Mouse (Mus musculus) spleen, adult 2 months (tissue): ENCODE measurements around the gene 4931428F04Rik. TPM values are rescaled to one million over a fixed set of nuclear protein-coding genes. Genes with fewer than 3 reads are reported as not detected.

Experiments
- DNase-seq, 2 experiments: peaks; one replicate each; pipeline versions ENCODE4 v3.0.0 to v3.0.0-alpha.2; 2012 to 2021; ENCODE audit warnings: low spot score in 2 of 2, low read depth in 1 of 2
- H3K27ac ChIP-seq: fragments of 200-500 bp; 2 replicates; pipeline ENCODE4 v1.5.1; 2012; ENCODE audit warnings: low read length, inconsistent platforms; ENCODE audit not compliant: insufficient read depth
- H3K27me3 ChIP-seq: fragments of 200-500 bp; 2 replicates; pipeline ENCODE4 v1.6.1; 2012; ENCODE audit warnings: mild to moderate bottlenecking, moderate library complexity, low read length, inconsistent platforms; ENCODE audit not compliant: control insufficient read depth, insufficient read depth
- H3K36me3 ChIP-seq: fragments of 200-500 bp; 2 replicates; pipeline ENCODE4 v1.6.1; 2012; ENCODE audit warnings: mild to moderate bottlenecking, low read length, inconsistent platforms; ENCODE audit not compliant: control insufficient read depth, insufficient read depth
- H3K4me1 ChIP-seq: fragments of 200-500 bp; 2 replicates; pipeline ENCODE4 v1.6.1; 2011; ENCODE audit warnings: inconsistent platforms; ENCODE audit not compliant: control insufficient read depth, insufficient read depth, insufficient read length
- H3K4me3 ChIP-seq: fragments of 200-500 bp; 2 replicates; pipeline ENCODE4 v1.5.1; 2011; ENCODE audit warnings: mild to moderate bottlenecking, inconsistent platforms; ENCODE audit not compliant: insufficient read depth, insufficient read length; ENCODE audit errors: extremely low read depth
- CTCF ChIP-seq: fragments of 200-500 bp; IDR thresholded peaks from 2 replicates; pipeline ENCODE4 v1.5.1; 2011; ENCODE audit warnings: mild to moderate bottlenecking, inconsistent platforms; ENCODE audit not compliant: insufficient read depth, insufficient read length, insufficient replicate concordance; ENCODE audit errors: extremely low read depth
- POLR2A ChIP-seq: fragments of 200-500 bp; IDR thresholded peaks from 2 replicates; pipeline ENCODE4 v1.6.1; 2011; ENCODE audit warnings: low read depth, low read length, inconsistent platforms
- WGBS: fragments of 180-500 bp; shearing (Covaris S2); methylation state at CpG from one replicate; pipeline ENCODE4 v1.1.7; 2018; 5-methylcytosine and 5-hydroxymethylcytosine counted together
- polyA plus RNA-seq: library from polyadenylated mRNA; depleted of rRNA; stranded (reverse); fragments of >200 nt; gene quantifications from 2 replicates; pipeline ENCODE4 v1.2.3, GENCODE M21; 2012

4931428F04Rik gene
- polyA plus RNA-seq, 1 experiment: 3.7 TPM

DNA sequence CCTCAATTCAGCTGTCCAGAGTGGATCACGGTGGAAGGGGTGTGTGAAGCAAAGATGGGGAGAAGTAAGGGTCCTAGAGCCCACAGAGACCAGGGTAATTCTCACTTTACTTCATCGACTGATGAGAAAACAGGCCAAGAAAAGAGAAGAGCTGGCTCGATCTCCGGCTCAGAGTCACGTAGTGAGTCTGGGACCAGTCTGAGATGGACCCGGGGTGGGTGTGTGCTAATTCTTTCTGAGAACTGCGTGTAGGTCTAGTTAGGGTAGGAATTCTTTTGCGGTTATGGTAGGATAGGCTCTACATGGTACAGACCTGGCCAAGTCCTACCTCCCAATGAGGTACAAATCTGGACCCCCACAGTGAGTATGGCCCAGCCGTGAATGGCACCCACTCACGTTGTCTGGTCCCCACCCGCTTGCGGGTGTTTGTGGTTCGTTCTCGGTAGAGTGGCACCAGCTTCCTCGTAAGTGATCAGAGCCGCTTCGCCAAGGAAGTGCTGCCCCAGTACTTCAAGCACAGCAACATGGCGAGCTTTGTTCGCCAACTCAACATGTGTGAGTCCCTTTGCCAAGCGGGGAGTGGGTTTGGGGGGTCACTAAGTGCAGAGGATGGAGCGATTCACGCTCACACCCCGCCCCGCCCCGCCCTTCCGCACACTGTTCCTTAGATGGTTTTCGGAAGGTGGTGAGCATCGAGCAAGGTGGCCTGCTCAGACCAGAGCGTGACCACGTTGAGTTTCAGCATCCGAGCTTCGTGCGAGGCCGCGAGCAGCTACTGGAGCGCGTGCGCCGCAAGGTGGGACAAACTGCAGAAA lies 19.4 kb downstream of the 4931428F04Rik start:
- Histone ChIP-seq H3K27me3 (peaks cover 6% of the 10 kb centered on the region; the same call in 1 of the 2 replicates), H3K4me1 (peaks cover 15% of the 10 kb centered on the region), H3K36me3 (peaks cover 4% of the 10 kb centered on the region), H3K27ac (no peak overlapping the region), H3K4me3 (peak overlapping the region; percentile 37; the same call in 1 of the 2 replicates)
- 17% methylated on average over 39 of the region's 39 CpGs for WGBS
- DNase-seq: no peak
- TF ChIP-seq POLR2A: no peak
- TF ChIP-seq CTCF: no peak

DNA sequence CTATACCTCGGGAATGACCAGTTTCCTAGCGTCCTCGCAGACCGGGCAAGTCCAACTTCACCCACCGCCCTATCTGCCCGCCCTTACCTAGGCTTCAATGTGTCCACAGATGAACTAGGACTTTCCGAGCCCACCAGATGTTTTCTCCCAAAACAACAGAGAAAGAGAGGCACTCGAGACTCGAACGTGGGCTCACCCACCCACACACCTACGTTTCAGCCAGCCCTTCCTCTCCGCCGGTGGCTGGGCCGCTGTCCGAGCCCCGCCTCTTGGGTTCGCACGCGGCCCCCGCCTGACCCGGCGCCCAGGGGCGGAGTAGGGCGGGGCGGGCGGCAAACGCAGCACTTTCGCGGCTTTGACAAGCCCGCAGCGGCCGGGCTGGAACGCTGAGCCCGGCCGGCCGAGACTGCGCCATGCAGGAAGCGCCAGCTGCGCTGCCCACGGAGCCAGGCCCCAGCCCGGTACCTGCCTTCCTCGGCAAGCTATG lies 20.2 kb downstream of the 4931428F04Rik start, which contains the start of gene Hsf4:
Hsf4 (plus strand) TSS at position 341 of the 487 bp plus-strand sequence.
- H3K4me1 ChIP-seq: peaks cover 15% of the 10 kb centered on the region
- 0 out of 2 replicates have a peak, but pooled peaks cover 5% of the 10 kb centered on the region for H3K27me3 ChIP-seq
- H3K4me3 ChIP-seq: peak within 1 kb of the TSS; percentile 37; the same call in 1 of the 2 replicates
- DNase-seq: peak in 1 of 2 experiments; percentile 40
- 4% methylated on average over 42 of the region's 42 CpGs for WGBS
- TF ChIP-seq CTCF (no peak), POLR2A (no peak)
- H3K27ac ChIP-seq: no peak within 1 kb of the TSS
- peaks cover 4% of the 10 kb centered on the region for H3K36me3 ChIP-seq

DNA sequence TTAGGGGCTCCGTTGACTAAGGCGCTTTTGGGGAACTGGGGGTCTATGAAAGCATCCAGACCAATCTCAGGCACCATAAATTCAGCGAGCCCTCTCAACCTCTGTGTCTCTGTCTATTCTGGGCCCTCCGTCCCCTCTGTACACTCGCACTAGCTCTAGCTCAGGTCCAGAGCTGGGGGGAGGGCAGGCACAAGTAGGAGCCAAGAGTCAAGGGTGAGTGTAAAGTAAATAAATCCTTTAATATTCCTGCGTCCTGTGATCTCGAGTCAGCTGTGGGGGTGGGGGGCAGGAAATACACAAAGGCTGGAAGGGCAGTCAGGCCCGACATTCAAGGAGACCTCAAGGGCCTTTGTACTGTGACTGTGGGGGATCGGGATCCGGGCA lies 20.6 kb downstream of the 4931428F04Rik start:
- WGBS: 42% methylated on average over 10 of the region's 10 CpGs
- TF ChIP-seq POLR2A (no peak), CTCF (no peak)
- peaks cover 15% of the 10 kb centered on the region for H3K4me1 ChIP-seq
- 0 out of 2 replicates have a peak, but pooled peaks cover 5% of the 10 kb centered on the region for H3K27me3 ChIP-seq
- no peak for DNase-seq
- peaks cover 4% of the 10 kb centered on the region for H3K36me3 ChIP-seq
- H3K27ac ChIP-seq: no peak overlapping the region
- H3K4me3 ChIP-seq: peak overlapping the region; percentile 37; the same call in 1 of the 2 replicates

DNA sequence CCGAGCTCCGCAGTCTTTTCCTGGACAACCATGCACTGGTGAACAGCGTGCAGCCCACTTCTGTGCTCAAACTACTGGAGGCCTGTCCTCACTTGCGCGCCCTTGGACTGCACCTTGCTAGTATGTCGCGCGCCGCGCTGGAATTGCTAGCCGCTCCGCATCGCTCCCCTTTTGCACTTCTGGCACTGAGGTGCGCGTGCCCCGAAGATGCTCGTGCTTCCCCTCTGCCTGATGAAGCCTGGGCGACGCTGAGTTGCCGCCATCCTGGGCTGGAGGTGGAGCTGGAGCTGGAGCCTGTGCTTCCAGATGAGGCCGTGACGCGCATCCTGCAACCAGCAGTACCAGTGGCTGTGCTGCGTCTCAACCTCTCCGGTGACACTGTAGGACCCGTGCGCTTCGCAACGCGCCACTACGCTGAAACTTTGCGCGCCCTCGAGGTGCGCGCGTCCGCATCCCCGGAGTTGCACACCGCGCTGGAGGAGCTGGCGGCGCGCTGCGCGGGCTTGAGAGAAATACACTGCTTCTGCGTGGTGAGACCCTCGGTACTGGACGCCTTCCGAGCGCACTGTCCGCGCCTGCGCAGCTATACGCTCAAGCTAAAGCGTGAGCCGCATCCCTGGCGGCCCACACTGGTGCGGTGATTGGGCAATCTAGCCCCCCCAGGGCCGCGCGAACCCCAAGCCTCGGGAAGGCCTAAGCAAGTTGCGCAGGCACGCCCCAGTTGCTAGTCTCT lies 21.2 kb downstream of the 4931428F04Rik start:
- DNase-seq: no peak
- WGBS: 63% methylated on average over 65 of the region's 65 CpGs
- Histone ChIP-seq H3K27me3 (0 out of 2 replicates have a peak, but pooled peaks cover 5% of the 10 kb centered on the region), H3K4me1 (peaks cover 15% of the 10 kb centered on the region), H3K4me3 (no peak overlapping the region), H3K36me3 (peaks cover 4% of the 10 kb centered on the region), H3K27ac (no peak overlapping the region)
- no peak for TF ChIP-seq POLR2A
- no peak for TF ChIP-seq CTCF

DNA sequence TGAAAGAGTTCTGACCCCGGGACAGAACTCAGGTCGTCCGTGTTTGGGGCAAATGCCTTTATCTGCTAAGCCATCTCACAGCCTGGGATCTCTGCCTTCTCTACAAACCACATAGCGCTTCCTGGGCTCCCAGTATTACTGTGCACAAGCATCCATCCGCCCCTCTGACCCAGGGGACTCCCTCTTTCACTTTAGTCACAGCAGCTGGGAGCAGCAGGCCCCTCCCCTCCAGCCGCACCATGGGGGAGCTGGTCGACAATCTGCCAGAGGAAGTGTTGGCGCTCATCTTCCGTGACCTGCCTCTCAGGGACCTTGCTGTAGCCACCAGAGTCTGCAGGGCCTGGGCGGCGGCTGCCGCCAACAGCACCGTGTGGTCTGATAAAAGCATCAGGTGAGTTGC lies 22.9 kb downstream of the 4931428F04Rik start:
- Histone ChIP-seq H3K27ac (peak overlapping the region; percentile 34; the same call in 1 of the 2 replicates), H3K4me3 (no peak overlapping the region), H3K4me1 (peaks cover 15% of the 10 kb centered on the region), H3K27me3 (0 out of 2 replicates have a peak, but pooled peaks cover 4% of the 10 kb centered on the region), H3K36me3 (peaks cover 4% of the 10 kb centered on the region)
- TF ChIP-seq POLR2A (no peak), CTCF (no peak)
- WGBS: 24% methylated on average over 13 of the region's 13 CpGs
- DNase-seq: peak in 1 of 2 experiments; percentile 64

DNA sequence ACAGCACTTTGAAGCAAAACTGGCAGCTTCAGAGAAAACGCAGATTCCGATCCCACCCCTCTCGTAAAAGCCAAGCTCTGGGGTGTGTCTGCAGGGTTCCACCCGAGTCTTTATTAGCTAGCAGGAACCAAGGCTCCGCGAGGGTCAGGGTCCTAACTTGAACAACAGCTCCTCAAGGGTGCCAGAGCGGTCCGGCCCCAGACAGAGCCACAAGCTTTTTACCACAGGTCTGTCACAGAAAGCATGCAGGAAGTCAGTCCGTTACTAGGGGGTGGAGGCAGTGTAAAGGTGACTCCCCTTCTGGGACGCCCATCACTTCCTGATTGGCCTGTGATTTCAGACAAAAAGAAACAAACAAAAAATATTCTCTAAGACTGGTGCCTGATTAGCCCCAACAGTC lies 24.5 kb downstream of the 4931428F04Rik start:
- peaks cover 4% of the 10 kb centered on the region for H3K36me3 ChIP-seq
- 0 out of 2 replicates have a peak, but pooled peaks cover 4% of the 10 kb centered on the region for H3K27me3 ChIP-seq
- WGBS: under 1% methylated on average over 10 of the region's 10 CpGs
- peaks cover 21% of the 10 kb centered on the region for H3K4me1 ChIP-seq
- peak overlapping the region; percentile 96 for H3K4me3 ChIP-seq
- H3K27ac ChIP-seq: peak overlapping the region; percentile 59
- DNase-seq: peak; percentile 52 to 58
- TF ChIP-seq CTCF (no peak), POLR2A (no peak)
